Mouse (Mus musculus) spleen, adult 2 months (tissue): ENCODE results near the gene Rrad.

Source experiments
- CTCF ChIP-seq: fragments of 200-500 bp; IDR thresholded peaks from 2 replicates; pipeline ENCODE4 v1.5.1; 2011; ENCODE audit warnings: mild to moderate bottlenecking, inconsistent platforms; ENCODE audit not compliant: insufficient read depth, insufficient read length, insufficient replicate concordance; ENCODE audit errors: extremely low read depth
- POLR2A ChIP-seq: fragments of 200-500 bp; IDR thresholded peaks from 2 replicates; pipeline ENCODE4 v1.6.1; 2011; ENCODE audit warnings: low read depth, low read length, inconsistent platforms

DNA sequence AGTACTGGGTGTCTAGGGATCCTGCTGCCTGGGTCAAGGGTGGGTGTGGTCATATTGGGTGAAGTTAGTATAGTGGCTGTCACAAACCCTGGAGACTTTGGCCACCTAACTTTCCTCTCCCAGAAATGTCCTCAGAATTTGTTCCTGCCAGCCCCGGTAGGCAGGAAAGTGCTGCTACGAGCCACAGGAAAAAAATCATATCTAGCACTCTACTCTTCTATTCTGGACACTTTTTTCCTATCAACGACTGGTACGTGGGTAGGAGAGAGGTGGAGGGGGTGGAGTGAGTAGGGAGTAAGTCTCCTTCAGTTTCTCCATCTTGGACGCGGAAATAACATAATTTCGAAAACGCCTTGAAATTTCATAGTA lies 1.0 kb downstream of the Rrad start:
- TF ChIP-seq POLR2A (no peak), CTCF (no peak)
